Mouse (Mus musculus): ENCODE results near the gene Tomm70a.

DNA sequence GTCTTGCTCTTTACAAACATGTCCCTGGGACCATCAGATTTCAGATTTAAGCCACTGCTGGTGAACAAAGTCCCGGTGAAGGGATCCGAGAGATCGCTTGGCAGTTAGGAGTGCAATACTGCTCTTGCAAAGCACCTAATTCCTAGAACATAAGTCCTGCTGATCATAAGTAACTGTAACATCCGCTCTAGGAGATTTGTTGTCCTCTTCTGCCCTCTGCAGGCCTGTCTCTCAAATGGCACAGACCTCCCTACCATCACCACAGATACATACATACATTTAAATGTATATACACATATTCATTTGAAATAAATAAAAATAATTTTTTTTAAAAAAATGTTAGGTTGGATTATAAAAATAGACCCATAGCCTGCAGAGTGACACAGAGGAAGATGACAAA is 29.0 kb upstream of the Tomm70a start:
- TF ChIP-seq POLR2A (IDR thresholded peaks at IDR 0.05; ENCODE audit: low read depth, low read length) (no peak), RCOR1 (conservative IDR thresholded peaks at IDR 0.05; ENCODE audit: low read depth, low read length) (no peak), TCF12 (IDR thresholded peaks at IDR 0.05; ENCODE audit: low read depth, low read length) (no peak), CTCF (conservative IDR thresholded peaks at IDR 0.05 in 1 of 2, IDR thresholded peaks at IDR 0.05 in 1 of 2; ENCODE audit: low read depth in 2 of 2, low read length in 2 of 2) (peak; percentile 69 to 95), MYC (IDR thresholded peaks at IDR 0.05; ENCODE audit: low read depth, low read length) (0 out of 2 replicates have a peak, but pooled peaks have one; percentile 47), POLR2AphosphoS2 (IDR thresholded peaks at IDR 0.05; ENCODE audit: low read depth, low read length) (no peak), KAT2A (IDR thresholded peaks at IDR 0.05; ENCODE audit: insufficient replicate concordance, low read length) (no peak), UBTF (IDR thresholded peaks at IDR 0.05; ENCODE audit: low read depth, low read length) (no peak), EP300 (IDR thresholded peaks at IDR 0.05; ENCODE audit: low read length) (no peak), CHD2 (IDR thresholded peaks at IDR 0.05; ENCODE audit: low read length) (no peak), ZKSCAN1 (IDR thresholded peaks at IDR 0.05; ENCODE audit: borderline replicate concordance, low read depth, low read length) (no peak), BHLHE40 (IDR thresholded peaks at IDR 0.05; ENCODE audit: low read depth, low read length) (no peak), MAZ (IDR thresholded peaks at IDR 0.05; ENCODE audit: low read depth, low read length) (no peak), HCFC1 (IDR thresholded peaks at IDR 0.05; ENCODE audit: low read depth, low read length) (no peak)
